Mouse (Mus musculus) bone marrow, adult 2 months (tissue): ENCODE data around the gene Bbip1.

Source experiments
- CTCF ChIP-seq: fragments of 200-500 bp; IDR thresholded peaks from 2 replicates; pipeline ENCODE4 v1.5.1; 2011; ENCODE audit warnings: low read length, control low read depth; ENCODE audit not compliant: control insufficient read depth, insufficient read depth
- POLR2A ChIP-seq: fragments of 200-500 bp; IDR thresholded peaks from 2 replicates; pipeline ENCODE4 v1.6.1; 2011; ENCODE audit warnings: low read depth, mild to moderate bottlenecking, control low read depth, low read length, borderline replicate concordance; ENCODE audit not compliant: control insufficient read depth

DNA sequence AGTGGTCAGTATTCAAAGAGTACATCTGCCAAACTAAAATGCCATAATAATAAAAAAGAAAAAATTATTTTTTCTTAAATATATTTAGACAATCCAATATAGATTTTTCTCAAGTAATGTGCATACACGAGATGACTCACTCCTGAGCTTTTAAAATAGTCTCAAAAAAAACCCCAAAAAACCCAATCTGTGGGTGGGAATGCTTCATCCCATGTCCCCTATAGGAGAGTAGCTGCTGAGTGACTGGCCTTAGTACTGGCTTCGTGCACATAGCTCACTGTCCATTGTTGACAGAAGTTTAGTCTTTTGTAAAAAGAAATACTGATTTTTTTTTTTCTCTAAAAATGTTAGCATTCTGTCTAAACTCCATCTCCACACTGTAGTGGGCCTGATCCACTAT is 46.1 kb upstream of the Bbip1 start:
- no peak for TF ChIP-seq POLR2A
- no peak for TF ChIP-seq CTCF
